Mouse (Mus musculus): ENCODE measurements around the gene Ropn1l.

Gene Ropn1l

DNA sequence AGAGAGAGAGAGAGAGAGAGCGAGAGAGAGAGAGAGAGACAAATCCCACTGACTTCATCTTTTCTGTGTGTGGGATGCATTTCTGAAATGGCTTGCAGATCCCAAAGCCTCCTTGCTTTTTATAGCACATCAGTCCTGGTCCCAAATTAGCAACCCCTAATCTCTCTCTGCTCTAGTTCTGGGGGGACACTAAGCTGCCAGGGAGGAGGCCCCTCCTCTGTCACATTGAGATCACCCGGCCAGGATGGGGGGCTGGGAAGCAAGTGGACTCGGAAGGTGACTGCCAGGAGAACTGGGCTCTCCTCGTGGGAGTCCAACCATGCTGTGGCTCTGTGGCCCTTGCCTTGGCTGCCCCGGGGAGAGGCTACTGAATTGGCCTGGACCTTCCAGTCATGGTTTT is 56.8 kb downstream of the Ropn1l start:
- Histone ChIP-seq H3K4me1 (replicated peaks; ENCODE audit: low read depth, low read length) (peaks cover 17% of the 10 kb centered on the region), H3K27me3 (ENCODE audit: insufficient read depth, low read length) (peaks cover 2% of the 10 kb centered on the region; the same call in 1 of the 2 replicates), H3K9me3 (ENCODE audit: low read length) (no peaks in the 10 kb centered on the region), H3K36me3 (ENCODE audit: insufficient read depth, low read length) (no peaks in the 10 kb centered on the region), H3K4me3 (replicated peaks; ENCODE audit: low read length) (no peak overlapping the region)
- TF ChIP-seq POU5F1 (IDR thresholded peaks at IDR 0.05; ENCODE audit: borderline replicate concordance, low read length) (no peak), NANOG (IDR thresholded peaks at IDR 0.05; ENCODE audit: borderline replicate concordance, low read length) (no peak), CTCF (conservative IDR thresholded peaks at IDR 0.05; ENCODE audit: low read length) (no peak)

GRCm38 (mm10) chr15:31395986-31396385 is 57.6 kb downstream of the Ropn1l start:
- Histone ChIP-seq H3K36me3 (ENCODE audit: insufficient read depth, low read length) (no peaks in the 10 kb centered on the region), H3K4me3 (replicated peaks; ENCODE audit: low read length) (no peak overlapping the region), H3K4me1 (replicated peaks; ENCODE audit: low read depth, low read length) (peaks cover 9% of the 10 kb centered on the region), H3K9me3 (ENCODE audit: low read length) (no peaks in the 10 kb centered on the region), H3K27me3 (ENCODE audit: insufficient read depth, low read length) (peaks cover 2% of the 10 kb centered on the region; the same call in 1 of the 2 replicates)
- TF ChIP-seq CTCF (conservative IDR thresholded peaks at IDR 0.05; ENCODE audit: low read length) = no peak
- TF ChIP-seq NANOG (IDR thresholded peaks at IDR 0.05; ENCODE audit: borderline replicate concordance, low read length) = no peak
- TF ChIP-seq POU5F1 (IDR thresholded peaks at IDR 0.05; ENCODE audit: borderline replicate concordance, low read length) = no peak

DNA sequence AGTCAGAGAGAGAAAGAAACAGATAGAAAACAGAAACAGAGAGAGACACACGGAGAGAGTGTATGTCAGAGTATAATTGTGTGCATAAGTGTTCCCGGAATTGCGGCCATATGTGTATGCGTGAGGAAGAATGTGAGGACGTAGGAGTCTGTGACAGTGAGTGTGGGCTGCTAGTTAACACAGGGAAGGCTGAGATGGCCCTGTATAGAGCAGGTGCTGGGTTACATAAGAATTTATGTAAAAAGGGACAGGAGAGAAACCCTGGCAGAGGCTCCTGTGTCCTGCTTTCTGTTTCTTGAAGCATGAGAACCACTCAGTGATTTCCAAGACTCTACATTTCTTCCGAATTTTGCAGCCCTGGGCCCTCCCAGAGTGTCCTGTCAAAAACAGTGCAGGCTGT is 60.1 kb downstream of the Ropn1l start:
- no peaks in the 10 kb centered on the region for H3K4me1 ChIP-seq (replicated peaks; ENCODE audit: low read depth, low read length)
- TF ChIP-seq CTCF (conservative IDR thresholded peaks at IDR 0.05; ENCODE audit: low read length) (no peak), NANOG (IDR thresholded peaks at IDR 0.05; ENCODE audit: borderline replicate concordance, low read length) (no peak), POU5F1 (IDR thresholded peaks at IDR 0.05; ENCODE audit: borderline replicate concordance, low read length) (no peak)
- H3K4me3 ChIP-seq (replicated peaks; ENCODE audit: low read length) = no peak overlapping the region
- H3K36me3 ChIP-seq (ENCODE audit: insufficient read depth, low read length) = no peaks in the 10 kb centered on the region
- H3K27me3 ChIP-seq (ENCODE audit: insufficient read depth, low read length) = no peaks in the 10 kb centered on the region; the same call in 1 of the 2 replicates
- no peaks in the 10 kb centered on the region for H3K9me3 ChIP-seq (ENCODE audit: low read length)

GRCm38 (mm10) chr15:31392705-31393104 is 60.8 kb downstream of the Ropn1l start:
- Histone ChIP-seq H3K4me1 (replicated peaks; ENCODE audit: low read depth, low read length) (no peaks in the 10 kb centered on the region), H3K36me3 (ENCODE audit: insufficient read depth, low read length) (no peaks in the 10 kb centered on the region)

DNA sequence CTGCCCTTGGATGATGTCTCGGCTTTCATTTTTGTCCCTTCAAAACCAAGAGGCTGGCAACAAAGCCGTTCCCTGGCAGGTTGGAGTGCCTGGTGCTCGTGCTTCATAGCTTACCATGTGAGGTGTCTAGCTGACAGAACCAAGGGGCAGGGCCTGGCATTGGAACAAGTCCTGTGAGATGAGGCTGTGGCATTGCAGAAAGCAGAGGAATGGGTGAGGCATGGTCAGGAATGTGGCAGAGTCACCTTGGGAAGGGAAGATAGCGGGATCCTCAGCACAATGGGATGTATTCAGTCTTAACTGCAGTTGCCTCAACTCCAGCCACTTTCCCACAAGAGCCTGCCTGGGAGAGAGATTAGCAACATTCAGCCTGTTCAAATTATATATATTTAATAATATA is 61.4 kb downstream of the Ropn1l start:
- Histone ChIP-seq H3K4me3 (replicated peaks; ENCODE audit: low read length) (no peak overlapping the region), H3K36me3 (ENCODE audit: insufficient read depth, low read length) (no peaks in the 10 kb centered on the region), H3K4me1 (replicated peaks; ENCODE audit: low read depth, low read length) (no peaks in the 10 kb centered on the region), H3K27me3 (ENCODE audit: insufficient read depth, low read length) (no peaks in the 10 kb centered on the region; the same call in 1 of the 2 replicates), H3K9me3 (ENCODE audit: low read length) (0 out of 2 replicates have a peak, but pooled peaks cover 2% of the 10 kb centered on the region)
- no peak for TF ChIP-seq CTCF (conservative IDR thresholded peaks at IDR 0.05; ENCODE audit: low read length)

More at GRCm38 (mm10) chr15:31392705-31393104, 60.8 kb downstream of the Ropn1l start:
- Histone ChIP-seq H3K27me3 (ENCODE audit: insufficient read depth, low read length) (no peaks in the 10 kb centered on the region; the same call in 1 of the 2 replicates), H3K4me3 (replicated peaks; ENCODE audit: low read length) (no peak overlapping the region), H3K9me3 (ENCODE audit: low read length) (no peaks in the 10 kb centered on the region)
- TF ChIP-seq NANOG (IDR thresholded peaks at IDR 0.05; ENCODE audit: borderline replicate concordance, low read length) = no peak
- TF ChIP-seq POU5F1 (IDR thresholded peaks at IDR 0.05; ENCODE audit: borderline replicate concordance, low read length) = no peak
- TF ChIP-seq CTCF (conservative IDR thresholded peaks at IDR 0.05; ENCODE audit: low read length) = no peak
